Mouse (Mus musculus) spleen, adult 2 months (tissue): ENCODE measurements around the gene Lrrc27. TPM values are rescaled to one million over a fixed set of nuclear protein-coding genes. Genes with fewer than 3 reads are reported as not detected.

ENCODE experiments used
- DNase-seq, 2 experiments: peaks; one replicate each; pipeline versions ENCODE4 v3.0.0 to v3.0.0-alpha.2; 2012 to 2021; ENCODE audit warnings: low spot score in 2 of 2, low read depth in 1 of 2
- H3K27ac ChIP-seq: fragments of 200-500 bp; 2 replicates; pipeline ENCODE4 v1.5.1; 2012; ENCODE audit warnings: low read length, inconsistent platforms; ENCODE audit not compliant: insufficient read depth
- H3K27me3 ChIP-seq: fragments of 200-500 bp; 2 replicates; pipeline ENCODE4 v1.6.1; 2012; ENCODE audit warnings: mild to moderate bottlenecking, moderate library complexity, low read length, inconsistent platforms; ENCODE audit not compliant: control insufficient read depth, insufficient read depth
- H3K36me3 ChIP-seq: fragments of 200-500 bp; 2 replicates; pipeline ENCODE4 v1.6.1; 2012; ENCODE audit warnings: mild to moderate bottlenecking, low read length, inconsistent platforms; ENCODE audit not compliant: control insufficient read depth, insufficient read depth
- H3K4me1 ChIP-seq: fragments of 200-500 bp; 2 replicates; pipeline ENCODE4 v1.6.1; 2011; ENCODE audit warnings: inconsistent platforms; ENCODE audit not compliant: control insufficient read depth, insufficient read depth, insufficient read length
- H3K4me3 ChIP-seq: fragments of 200-500 bp; 2 replicates; pipeline ENCODE4 v1.5.1; 2011; ENCODE audit warnings: mild to moderate bottlenecking, inconsistent platforms; ENCODE audit not compliant: insufficient read depth, insufficient read length; ENCODE audit errors: extremely low read depth
- CTCF ChIP-seq: fragments of 200-500 bp; IDR thresholded peaks from 2 replicates; pipeline ENCODE4 v1.5.1; 2011; ENCODE audit warnings: mild to moderate bottlenecking, inconsistent platforms; ENCODE audit not compliant: insufficient read depth, insufficient read length, insufficient replicate concordance; ENCODE audit errors: extremely low read depth
- POLR2A ChIP-seq: fragments of 200-500 bp; IDR thresholded peaks from 2 replicates; pipeline ENCODE4 v1.6.1; 2011; ENCODE audit warnings: low read depth, low read length, inconsistent platforms
- WGBS: fragments of 180-500 bp; shearing (Covaris S2); methylation state at CpG from one replicate; pipeline ENCODE4 v1.1.7; 2018; 5-methylcytosine and 5-hydroxymethylcytosine counted together
- polyA plus RNA-seq: library from polyadenylated mRNA; depleted of rRNA; stranded (reverse); fragments of >200 nt; gene quantifications from 2 replicates; pipeline ENCODE4 v1.2.3, GENCODE M21; 2012

Lrrc27 gene
- polyA plus RNA-seq, 1 experiment, result 1.8 TPM

- H3K27ac ChIP-seq, result no peak overlapping the region
- WGBS, result 87% methylated on average over 4 of the region's 4 CpGs
- DNase-seq, result no peak
- no peak for TF ChIP-seq CTCF
- TF ChIP-seq POLR2A, result no peak
- no peaks in the 10 kb centered on the region for H3K36me3 ChIP-seq
- no peaks in the 10 kb centered on the region; the same call in 1 of the 2 replicates for H3K4me1 ChIP-seq
- H3K27me3 ChIP-seq, result peaks cover 15% of the 10 kb centered on the region
- no peak overlapping the region for H3K4me3 ChIP-seq
These were observed 22.2 kb upstream of the Lrrc27 start for GRCm38 (mm10) chr7:139190616-139191015.

GRCm38 (mm10) chr7:139191619-139192018, 21.2 kb upstream of the Lrrc27 start:
- TF ChIP-seq CTCF (no peak), POLR2A (no peak)
- Histone ChIP-seq H3K36me3 (no peaks in the 10 kb centered on the region), H3K27me3 (peaks cover 13% of the 10 kb centered on the region), H3K4me1 (no peaks in the 10 kb centered on the region; the same call in 1 of the 2 replicates), H3K4me3 (no peak overlapping the region), H3K27ac (no peak overlapping the region)
- WGBS, result 74% methylated on average over 6 of the region's 6 CpGs
- no peak for DNase-seq

GRCm38 (mm10) chr7:139197022-139197421, 15.8 kb upstream of the Lrrc27 start:
- WGBS, result 32% methylated on average over 4 of the region's 4 CpGs
- H3K36me3 ChIP-seq, result no peaks in the 10 kb centered on the region
- peak in 1 of 2 experiments; percentile 1 for DNase-seq
- no peaks in the 10 kb centered on the region; the same call in none of the 2 replicates for H3K27me3 ChIP-seq
- no peak overlapping the region for H3K27ac ChIP-seq
- H3K4me1 ChIP-seq, result no peaks in the 10 kb centered on the region
- H3K4me3 ChIP-seq, result no peak overlapping the region
- TF ChIP-seq CTCF (no peak), POLR2A (no peak)

GRCm38 (mm10) chr7:139200108-139200507, 12.7 kb upstream of the Lrrc27 start:
- Histone ChIP-seq H3K27me3 (no peaks in the 10 kb centered on the region; the same call in none of the 2 replicates), H3K4me3 (no peak overlapping the region), H3K36me3 (no peaks in the 10 kb centered on the region), H3K27ac (no peak overlapping the region), H3K4me1 (no peaks in the 10 kb centered on the region)
- TF ChIP-seq POLR2A (no peak), CTCF (no peak)
- 33% methylated on average over 7 of the region's 7 CpGs for WGBS
- peak in 1 of 2 experiments; percentile 3 for DNase-seq

GRCm38 (mm10) chr7:139201209-139201608, 11.6 kb upstream of the Lrrc27 start:
- no peaks in the 10 kb centered on the region; the same call in none of the 2 replicates for H3K27me3 ChIP-seq
- TF ChIP-seq POLR2A (no peak), CTCF (no peak)
- no peaks in the 10 kb centered on the region for H3K36me3 ChIP-seq
- no peak overlapping the region for H3K27ac ChIP-seq
- WGBS, result 33% methylated on average over 6 of the region's 6 CpGs
- no peaks in the 10 kb centered on the region for H3K4me1 ChIP-seq
- H3K4me3 ChIP-seq, result no peak overlapping the region
- no peak for DNase-seq

- H3K36me3 ChIP-seq, result no peaks in the 10 kb centered on the region
- TF ChIP-seq CTCF (peak; percentile 71; the same call in 1 of the 2 replicates), POLR2A (no peak)
- H3K4me3 ChIP-seq, result no peak overlapping the region
- H3K4me1 ChIP-seq, result no peaks in the 10 kb centered on the region
- DNase-seq, result peak; percentile 34 to 52
- H3K27me3 ChIP-seq, result no peaks in the 10 kb centered on the region
- H3K27ac ChIP-seq, result peak overlapping the region; percentile 47
- 16% methylated on average over 7 of the region's 7 CpGs for WGBS
These were observed 4.6 kb upstream of the Lrrc27 start for GRCm38 (mm10) chr7:139208023-139208772.

- Histone ChIP-seq H3K36me3 (no peaks in the 10 kb centered on the region), H3K27ac (peak overlapping the region; percentile 47), H3K4me3 (no peak overlapping the region), H3K27me3 (no peaks in the 10 kb centered on the region), H3K4me1 (no peaks in the 10 kb centered on the region)
- no peak for DNase-seq
- TF ChIP-seq POLR2A, result no peak
- TF ChIP-seq CTCF, result no peak
- 83% methylated on average over 4 of the region's 4 CpGs for WGBS
These were observed 4.1 kb upstream of the Lrrc27 start for GRCm38 (mm10) chr7:139208773-139209095.

- H3K27ac ChIP-seq, result no peak overlapping the region
- H3K4me3 ChIP-seq, result no peak overlapping the region
- H3K4me1 ChIP-seq, result no peaks in the 10 kb centered on the region
- TF ChIP-seq CTCF (no peak), POLR2A (no peak)
- DNase-seq, result peak in 1 of 2 experiments; percentile 3
- H3K27me3 ChIP-seq, result no peaks in the 10 kb centered on the region
- no peaks in the 10 kb centered on the region for H3K36me3 ChIP-seq
- 95% methylated on average over 6 of the region's 6 CpGs for WGBS
These were observed 1.0 kb upstream of the Lrrc27 start for GRCm38 (mm10) chr7:139211761-139212160.
